Mouse (Mus musculus): ENCODE data around the gene H2-M5. TPM values are rescaled to one million over a fixed set of nuclear protein-coding genes. Genes with fewer than 3 reads are reported as not detected.

The H2-M5 gene
- polyA plus RNA-seq, 1 experiment from 2014 or later: 0.08 TPM

DNA sequence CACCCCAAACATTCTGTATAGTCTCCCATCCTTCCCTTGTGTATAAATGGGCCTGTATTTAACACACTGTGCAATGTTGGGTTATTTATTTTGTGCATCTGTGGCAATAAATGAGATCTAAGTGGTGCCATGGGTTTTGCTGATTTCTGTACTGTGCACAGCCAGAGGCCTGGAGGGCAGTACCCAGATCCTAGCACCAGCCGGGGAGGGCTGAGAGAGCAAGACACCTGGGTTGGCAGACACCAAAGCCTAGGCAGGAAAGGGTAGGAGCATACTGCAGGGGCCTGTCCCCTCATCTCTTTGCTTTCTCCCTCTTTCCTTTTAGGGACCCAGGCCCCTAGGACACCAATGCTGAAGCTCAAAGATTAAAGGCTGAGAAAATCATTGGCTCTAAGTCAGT is 41.1 kb downstream of the H2-M5 start:
- DNase-seq (ENCODE audit: low spot score) (no peak), ATAC-seq (replicated peaks; ENCODE audit: low FRiP score) (no peak)
- no peak overlapping the region for H3K27ac ChIP-seq (ENCODE audit: low read depth, low read length)
- H3K9me3 ChIP-seq (ENCODE audit: control insufficient read depth, low read length): no peaks in the 10 kb centered on the region
- no peak overlapping the region for H3K4me3 ChIP-seq (ENCODE audit: low read depth, low read length)
- no peak overlapping the region for H3K4me2 ChIP-seq
- WGBS: 84% methylated on average over 1 of the region's 1 CpGs
- H3K9ac ChIP-seq (ENCODE audit: low read depth, low read length): no peak overlapping the region
- H3K36me3 ChIP-seq (ENCODE audit: control insufficient read depth, insufficient read depth, low read length): peaks cover 7% of the 10 kb centered on the region; the same call in 1 of the 2 replicates
- no peaks in the 10 kb centered on the region for H3K4me1 ChIP-seq (replicated peaks; ENCODE audit: control insufficient read depth, insufficient read depth, low read length)
- peaks cover 52% of the 10 kb centered on the region for H3K27me3 ChIP-seq (replicated peaks; ENCODE audit: control insufficient read depth, insufficient read depth, low read length)

DNA sequence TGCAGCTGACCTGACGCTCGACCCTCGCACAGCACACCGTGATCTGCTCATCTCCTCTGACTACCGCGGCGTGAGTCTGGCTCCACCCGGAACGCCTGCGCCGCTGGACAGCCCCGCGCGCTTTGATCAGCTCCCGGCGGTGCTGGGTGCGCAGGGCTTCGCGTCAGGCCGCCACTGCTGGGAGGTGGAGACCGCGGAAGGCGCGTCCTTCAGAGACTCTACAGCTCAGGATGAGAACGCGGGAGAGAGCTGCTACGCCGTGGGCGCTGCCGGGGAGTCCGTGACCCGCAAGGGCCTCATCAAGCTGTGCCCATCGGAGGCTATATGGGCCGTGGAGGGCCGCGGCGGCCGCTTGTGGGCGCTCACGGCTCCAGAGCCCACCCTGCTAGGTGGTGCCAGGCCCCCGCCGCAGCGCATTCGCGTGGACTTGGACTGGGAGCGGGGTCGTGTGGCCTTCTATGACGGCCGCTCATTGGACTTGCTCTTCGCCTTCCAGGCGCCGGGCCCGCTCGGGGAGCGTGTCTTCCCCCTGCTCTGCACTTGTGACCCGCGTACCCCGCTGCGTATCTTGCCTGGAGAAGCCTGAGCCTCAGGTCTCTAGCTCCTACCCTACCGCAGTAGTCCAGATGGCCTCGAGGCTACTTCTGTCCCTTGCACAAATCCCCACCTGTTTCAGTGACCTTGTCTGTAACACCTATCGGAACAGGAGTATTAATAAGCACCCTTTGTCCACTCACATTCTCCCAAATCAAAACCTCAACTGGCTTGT is 42.1 kb downstream of the H2-M5 start:
- H3K9ac ChIP-seq (ENCODE audit: low read depth, low read length): peak overlapping the region; percentile 44; the same call in 1 of the 2 replicates
- DNase-seq (ENCODE audit: low spot score): peak; percentile 62
- 0 out of 2 replicates have a peak, but pooled peaks cover 4% of the 10 kb centered on the region for H3K4me1 ChIP-seq (replicated peaks; ENCODE audit: control insufficient read depth, insufficient read depth, low read length)

DNA sequence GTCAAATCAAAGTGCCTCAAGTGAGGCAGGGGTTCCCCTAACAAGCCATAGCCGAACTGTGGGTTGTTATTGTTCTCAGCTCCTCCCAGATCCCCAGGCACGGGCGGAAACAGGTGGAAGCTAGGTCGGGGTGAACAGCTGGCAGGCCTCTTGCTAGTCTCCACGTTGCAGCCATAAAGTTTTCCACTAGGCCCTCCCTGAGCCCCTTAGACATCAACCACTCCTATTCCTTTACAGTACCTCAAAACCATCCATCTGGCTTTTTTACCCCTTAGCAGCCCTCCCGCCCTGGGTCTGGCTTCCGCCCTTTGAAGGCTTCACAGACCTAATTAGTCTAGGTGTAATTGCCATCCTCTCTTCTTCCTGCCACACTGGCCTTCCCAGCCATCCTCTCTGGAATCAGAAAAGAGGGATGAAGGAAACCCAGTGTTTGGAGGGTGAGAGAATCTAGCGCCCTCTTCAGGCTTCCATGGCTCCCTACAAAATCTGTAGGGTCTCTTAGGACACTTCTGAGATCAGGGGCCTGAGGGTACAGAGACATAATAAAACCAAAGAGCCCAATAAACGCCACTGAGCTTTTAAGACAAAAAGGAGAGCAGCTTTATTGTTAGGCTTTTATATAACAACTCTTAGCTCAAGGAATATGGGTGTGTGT is 45.1 kb downstream of the H2-M5 start:
- 23% methylated on average over 9 of the region's 9 CpGs for WGBS
- H3K4me3 ChIP-seq (ENCODE audit: low read depth, low read length): no peak overlapping the region
- H3K36me3 ChIP-seq (ENCODE audit: control insufficient read depth, insufficient read depth, low read length): peaks cover 6% of the 10 kb centered on the region; the same call in 1 of the 2 replicates
- H3K4me1 ChIP-seq (replicated peaks; ENCODE audit: control insufficient read depth, insufficient read depth, low read length): 0 out of 2 replicates have a peak, but pooled peaks cover 4% of the 10 kb centered on the region
- H3K27me3 ChIP-seq (replicated peaks; ENCODE audit: control insufficient read depth, insufficient read depth, low read length): peaks cover 83% of the 10 kb centered on the region
- DNase-seq (ENCODE audit: low spot score): no peak
- H3K4me2 ChIP-seq: no peak overlapping the region
- H3K9ac ChIP-seq (ENCODE audit: low read depth, low read length): no peak overlapping the region
- no peak overlapping the region for H3K27ac ChIP-seq (ENCODE audit: low read depth, low read length)
- ATAC-seq (replicated peaks; ENCODE audit: low FRiP score): no peak
- no peaks in the 10 kb centered on the region for H3K9me3 ChIP-seq (ENCODE audit: control insufficient read depth, low read length)

More for the DNA sequence above, 42.1 kb downstream of the H2-M5 start:
- Histone ChIP-seq H3K27me3 (replicated peaks; ENCODE audit: control insufficient read depth, insufficient read depth, low read length) (peaks cover 63% of the 10 kb centered on the region), H3K36me3 (ENCODE audit: control insufficient read depth, insufficient read depth, low read length) (peaks cover 7% of the 10 kb centered on the region; the same call in 1 of the 2 replicates), H3K9me3 (ENCODE audit: control insufficient read depth, low read length) (no peaks in the 10 kb centered on the region), H3K4me3 (ENCODE audit: low read depth, low read length) (peak overlapping the region; percentile 40), H3K27ac (ENCODE audit: low read depth, low read length) (no peak overlapping the region), H3K4me2 (peak overlapping the region; percentile 68)
- ATAC-seq (replicated peaks; ENCODE audit: low FRiP score): no peak
- WGBS: 1% methylated on average over 62 of the region's 62 CpGs

DNA sequence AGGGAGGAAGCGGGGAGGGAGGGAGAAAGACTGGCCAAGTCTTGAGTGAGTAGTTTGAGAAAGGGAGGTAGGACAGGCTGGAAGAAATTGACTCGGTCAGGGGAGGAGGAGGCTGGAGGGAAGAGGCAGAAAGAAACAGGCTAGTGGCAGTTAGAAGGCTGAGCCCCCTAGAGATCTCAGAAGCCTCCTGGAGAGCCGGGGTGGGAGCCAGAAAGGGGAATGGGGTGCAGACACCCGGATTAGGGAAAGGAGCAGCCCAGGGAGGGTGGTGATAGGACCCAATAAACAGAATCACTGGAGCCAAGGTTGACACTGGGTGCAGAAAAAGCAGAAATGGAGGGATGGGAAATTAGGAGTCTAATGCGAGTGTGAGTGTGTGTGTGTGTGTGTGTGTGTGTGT is 45.6 kb downstream of the H2-M5 start:
- Histone ChIP-seq H3K4me3 (ENCODE audit: low read depth, low read length) (no peak overlapping the region), H3K4me2 (no peak overlapping the region)
- no peak for ATAC-seq (replicated peaks; ENCODE audit: low FRiP score)

DNA sequence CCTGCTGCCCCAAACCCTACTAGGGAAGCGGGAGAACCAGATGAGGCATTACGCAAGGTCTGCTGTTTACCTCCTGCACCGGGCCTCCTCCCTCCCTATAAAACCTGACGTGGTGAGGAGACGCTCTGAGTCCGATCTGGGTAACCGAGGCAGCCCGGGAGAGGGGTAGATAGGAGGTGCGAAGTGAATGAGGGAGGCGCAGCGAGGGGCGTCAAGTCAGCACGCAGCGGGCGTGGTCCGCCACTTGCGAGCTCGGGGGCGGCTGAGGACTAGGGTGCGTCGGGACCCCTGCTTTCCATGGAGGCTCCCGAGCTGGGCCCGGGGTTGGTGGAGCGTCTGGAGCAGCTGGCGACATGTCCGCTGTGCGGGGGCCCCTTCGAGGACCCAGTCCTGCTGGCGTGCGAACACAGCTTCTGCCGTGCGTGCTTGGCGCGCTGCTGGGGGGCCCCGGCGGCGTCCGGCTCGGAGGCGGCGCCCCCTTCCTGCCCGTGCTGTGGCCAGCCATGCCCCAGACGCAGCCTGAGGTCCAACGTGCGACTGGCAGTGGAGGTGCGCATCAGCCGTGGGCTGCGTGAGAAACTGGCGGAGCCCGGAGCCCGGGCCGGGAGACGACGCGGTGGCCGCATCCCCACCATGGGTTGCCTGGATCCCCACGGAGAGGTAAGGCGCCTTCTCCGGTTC is 46.4 kb downstream of the H2-M5 start, which contains the start of gene Rnf39:
TSS of gene Rnf39 (plus strand) at position 128 of the 681 bp plus-strand sequence.
- H3K9ac ChIP-seq (ENCODE audit: low read depth, low read length): no peak within 1 kb of the TSS
- WGBS: 3% methylated on average over 59 of the region's 59 CpGs
- no peak within 1 kb of the TSS for H3K27ac ChIP-seq (ENCODE audit: low read depth, low read length)
- no peaks in the 10 kb centered on the region for H3K9me3 ChIP-seq (ENCODE audit: control insufficient read depth, low read length)
- no peak for DNase-seq (ENCODE audit: low spot score)
- H3K4me2 ChIP-seq: peak within 1 kb of the TSS; percentile 65
- peak within 1 kb of the TSS; percentile 35 for H3K4me3 ChIP-seq (ENCODE audit: low read depth, low read length)
- peaks cover 79% of the 10 kb centered on the region for H3K27me3 ChIP-seq (replicated peaks; ENCODE audit: control insufficient read depth, insufficient read depth, low read length)
- ATAC-seq (replicated peaks; ENCODE audit: low FRiP score): no peak
- 0 out of 2 replicates have a peak, but pooled peaks cover 4% of the 10 kb centered on the region for H3K4me1 ChIP-seq (replicated peaks; ENCODE audit: control insufficient read depth, insufficient read depth, low read length)
- no peaks in the 10 kb centered on the region for H3K36me3 ChIP-seq (ENCODE audit: control insufficient read depth, insufficient read depth, low read length)

More for the DNA sequence above, 45.6 kb downstream of the H2-M5 start:
- Histone ChIP-seq H3K36me3 (ENCODE audit: control insufficient read depth, insufficient read depth, low read length) (peaks cover under 1% of the 10 kb centered on the region; the same call in 1 of the 2 replicates), H3K9ac (ENCODE audit: low read depth, low read length) (no peak overlapping the region), H3K27me3 (replicated peaks; ENCODE audit: control insufficient read depth, insufficient read depth, low read length) (peaks cover 84% of the 10 kb centered on the region), H3K9me3 (ENCODE audit: control insufficient read depth, low read length) (no peaks in the 10 kb centered on the region), H3K27ac (ENCODE audit: low read depth, low read length) (no peak overlapping the region), H3K4me1 (replicated peaks; ENCODE audit: control insufficient read depth, insufficient read depth, low read length) (0 out of 2 replicates have a peak, but pooled peaks cover 4% of the 10 kb centered on the region)
- WGBS: 21% methylated on average over 5 of the region's 5 CpGs
- no peak for DNase-seq (ENCODE audit: low spot score)

DNA sequence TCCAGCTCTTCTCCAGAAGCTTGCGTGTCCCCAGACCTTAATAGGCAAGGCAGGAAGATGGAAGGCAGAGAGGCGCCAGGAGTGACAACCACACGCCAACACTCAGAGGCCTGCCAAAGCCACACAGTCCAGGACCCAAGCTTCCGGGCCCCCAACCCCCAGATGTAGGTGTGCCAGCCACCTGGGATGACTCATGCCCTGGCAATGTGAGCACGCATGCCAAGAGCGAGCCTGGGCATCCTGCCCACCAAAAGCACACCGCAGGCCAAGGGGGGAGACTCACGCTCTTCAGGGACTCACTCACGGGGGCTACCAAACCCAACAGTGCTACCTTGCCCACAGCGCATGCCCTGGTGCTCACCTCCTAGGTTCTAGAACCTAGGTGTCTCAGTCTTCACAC is 46.9 kb downstream of the H2-M5 start:
- peaks cover 75% of the 10 kb centered on the region for H3K27me3 ChIP-seq (replicated peaks; ENCODE audit: control insufficient read depth, insufficient read depth, low read length)
- H3K4me1 ChIP-seq (replicated peaks; ENCODE audit: control insufficient read depth, insufficient read depth, low read length): 0 out of 2 replicates have a peak, but pooled peaks cover 4% of the 10 kb centered on the region
- peak overlapping the region; percentile 65 for H3K4me2 ChIP-seq
- no peak overlapping the region for H3K27ac ChIP-seq (ENCODE audit: low read depth, low read length)
- H3K9ac ChIP-seq (ENCODE audit: low read depth, low read length): no peak overlapping the region
- peak overlapping the region; percentile 35 for H3K4me3 ChIP-seq (ENCODE audit: low read depth, low read length)
- ATAC-seq (replicated peaks; ENCODE audit: low FRiP score) (no peak), DNase-seq (ENCODE audit: low spot score) (no peak)
- no peaks in the 10 kb centered on the region for H3K36me3 ChIP-seq (ENCODE audit: control insufficient read depth, insufficient read depth, low read length)
- H3K9me3 ChIP-seq (ENCODE audit: control insufficient read depth, low read length): no peaks in the 10 kb centered on the region
- 46% methylated on average over 10 of the region's 10 CpGs for WGBS

DNA sequence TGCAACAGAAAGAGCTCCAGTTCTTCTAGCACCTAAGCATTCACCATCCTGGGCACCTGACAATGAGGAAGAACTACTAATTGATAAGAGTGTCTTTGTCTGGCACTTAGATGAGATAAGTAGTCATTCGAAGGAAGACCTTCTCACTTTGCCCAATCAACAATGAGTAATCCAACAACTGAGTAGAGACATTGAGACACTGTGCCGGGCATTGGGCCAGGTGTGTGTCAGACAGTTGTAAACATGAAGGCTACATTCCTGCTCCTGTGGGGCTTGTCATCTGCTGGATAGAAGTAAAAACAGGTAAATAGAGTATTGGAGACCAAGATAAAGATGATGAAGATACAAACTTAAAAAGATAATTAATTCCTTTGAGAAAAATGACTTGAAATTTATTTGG is 51.3 kb downstream of the H2-M5 start:
- H3K27ac ChIP-seq (ENCODE audit: low read depth, low read length): no peak overlapping the region
- 62% methylated on average over 2 of the region's 2 CpGs for WGBS
- no peak overlapping the region for H3K4me3 ChIP-seq (ENCODE audit: low read depth, low read length)
- no peaks in the 10 kb centered on the region for H3K36me3 ChIP-seq (ENCODE audit: control insufficient read depth, insufficient read depth, low read length)
- H3K27me3 ChIP-seq (replicated peaks; ENCODE audit: control insufficient read depth, insufficient read depth, low read length): peaks cover 32% of the 10 kb centered on the region
- ATAC-seq (replicated peaks; ENCODE audit: low FRiP score): no peak
- no peak overlapping the region for H3K9ac ChIP-seq (ENCODE audit: low read depth, low read length)
- no peak overlapping the region for H3K4me2 ChIP-seq
- H3K9me3 ChIP-seq (ENCODE audit: control insufficient read depth, low read length): no peaks in the 10 kb centered on the region
- 0 out of 2 replicates have a peak, but pooled peaks cover 3% of the 10 kb centered on the region for H3K4me1 ChIP-seq (replicated peaks; ENCODE audit: control insufficient read depth, insufficient read depth, low read length)
- DNase-seq (ENCODE audit: low spot score): no peak

Data from liver, embryonic 11.5 days (tissue).